Mouse (Mus musculus): ENCODE data around the gene Myl6b. TPM values are rescaled to one million over a fixed set of nuclear protein-coding genes. Genes with fewer than 3 reads are reported as not detected.

Myl6b gene
- polyA plus RNA-seq, 1 experiment from 2014 or later: 2.0 TPM

DNA sequence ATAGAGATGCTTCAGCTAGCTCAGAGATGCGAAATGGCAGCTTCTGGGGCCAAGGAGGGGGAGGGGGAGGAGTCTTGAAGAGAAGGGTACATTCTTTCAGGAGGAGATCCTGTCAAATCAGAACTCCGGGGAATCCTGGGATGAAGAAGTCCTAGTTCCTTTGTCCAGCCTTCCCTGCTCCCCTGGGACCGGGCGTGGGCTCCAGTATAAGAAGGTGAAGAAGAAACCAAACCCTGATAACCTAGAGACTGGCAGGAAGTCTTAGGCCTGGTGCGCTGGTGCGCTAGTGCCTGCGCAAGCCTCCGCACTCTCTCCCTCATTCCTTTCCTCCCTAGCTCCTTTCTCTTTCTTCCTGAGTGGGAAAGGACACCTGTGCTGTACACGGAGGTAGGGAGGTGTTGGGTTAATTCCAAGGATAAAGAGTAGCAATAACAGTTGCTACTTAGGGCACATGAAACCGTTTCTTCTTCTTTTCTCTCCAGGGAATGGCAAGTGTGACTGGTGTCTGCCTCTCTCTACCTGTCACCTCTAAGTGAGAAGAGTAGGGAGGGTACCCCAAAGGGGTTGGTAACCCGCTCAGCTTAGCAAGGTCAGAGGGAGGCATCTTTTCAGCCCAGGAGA lies 25.7 kb upstream of the Myl6b start:
- 18% methylated on average over 11 of the region's 11 CpGs for WGBS (ENCODE audit: insufficient replicate concordance)
- Histone ChIP-seq H3K4me2 (ENCODE audit: low read depth, low read length) (peak overlapping the region; percentile 100), H3K27ac (ENCODE audit: low read length) (peak overlapping the region; percentile 87), H3K9me3 (replicated peaks; ENCODE audit: control insufficient read depth, low read length) (no peaks in the 10 kb centered on the region), H3K36me3 (ENCODE audit: control insufficient read depth, insufficient read depth) (peaks cover 2% of the 10 kb centered on the region), H3K27me3 (ENCODE audit: control insufficient read depth, insufficient read depth, low read depth, low read length) (no peaks in the 10 kb centered on the region), H3K4me3 (ENCODE audit: low read depth, low read length) (peak overlapping the region; percentile 88), H3K9ac (ENCODE audit: low read depth, low read length) (peak overlapping the region; percentile 94), H3K4me1 (ENCODE audit: control insufficient read depth, low read depth, low read length) (peaks cover 18% of the 10 kb centered on the region)
- ATAC-seq (ENCODE audit: low read depth): no peak

DNA sequence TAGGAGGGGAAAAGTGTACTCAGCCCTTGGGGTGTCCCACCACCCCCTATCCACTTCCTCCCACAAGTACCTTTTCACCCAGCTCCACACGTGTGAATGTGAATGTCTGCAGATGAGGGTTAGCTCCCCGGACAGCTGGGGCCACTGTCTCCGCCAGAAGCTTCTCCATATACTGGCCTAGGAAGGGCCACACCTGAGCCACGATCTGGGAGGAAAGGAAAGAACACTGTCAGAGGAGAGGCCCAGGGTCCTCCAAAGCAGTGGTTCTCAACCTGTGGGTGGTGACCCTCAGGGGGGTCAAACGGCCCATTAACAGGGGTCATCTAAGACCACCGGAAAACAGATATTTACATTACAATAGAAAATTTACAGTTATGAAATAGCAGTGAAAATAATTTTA lies 23.9 kb upstream of the Myl6b start:
- Histone ChIP-seq H3K9me3 (replicated peaks; ENCODE audit: control insufficient read depth, low read length) (no peaks in the 10 kb centered on the region), H3K4me1 (ENCODE audit: control insufficient read depth, low read depth, low read length) (peaks cover 18% of the 10 kb centered on the region), H3K4me3 (ENCODE audit: low read depth, low read length) (no peak overlapping the region), H3K36me3 (ENCODE audit: control insufficient read depth, insufficient read depth) (peaks cover 9% of the 10 kb centered on the region), H3K9ac (ENCODE audit: low read depth, low read length) (no peak overlapping the region), H3K27ac (ENCODE audit: low read length) (no peak overlapping the region), H3K27me3 (ENCODE audit: control insufficient read depth, insufficient read depth, low read depth, low read length) (no peaks in the 10 kb centered on the region), H3K4me2 (ENCODE audit: low read depth, low read length) (no peak overlapping the region)
- no peak for ATAC-seq (ENCODE audit: low read depth)
- 67% methylated on average over 6 of the region's 6 CpGs for WGBS (ENCODE audit: insufficient replicate concordance)

DNA sequence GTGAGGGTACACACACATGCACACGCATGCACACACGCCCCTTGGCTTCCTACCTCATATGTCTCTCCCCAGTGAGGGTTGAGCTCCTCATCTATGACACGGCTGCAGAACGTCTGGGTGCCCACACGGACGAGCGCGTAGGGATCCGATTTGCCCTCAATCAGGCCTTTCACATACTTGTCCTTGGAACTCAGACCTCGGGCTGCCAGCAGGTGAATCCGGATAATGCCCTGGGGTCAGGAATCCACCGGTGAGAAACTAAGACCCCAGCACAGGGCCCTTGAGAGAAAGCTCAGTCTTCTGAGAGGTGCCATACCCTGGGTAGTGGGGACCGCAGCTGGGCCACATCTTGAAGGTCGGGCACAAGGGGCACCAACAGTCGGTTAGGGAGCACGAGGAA lies 22.1 kb upstream of the Myl6b start:
- Histone ChIP-seq H3K36me3 (ENCODE audit: control insufficient read depth, insufficient read depth) (peaks cover 9% of the 10 kb centered on the region), H3K27ac (ENCODE audit: low read length) (no peak overlapping the region)
- WGBS (ENCODE audit: insufficient replicate concordance): 85% methylated on average over 16 of the region's 16 CpGs

DNA sequence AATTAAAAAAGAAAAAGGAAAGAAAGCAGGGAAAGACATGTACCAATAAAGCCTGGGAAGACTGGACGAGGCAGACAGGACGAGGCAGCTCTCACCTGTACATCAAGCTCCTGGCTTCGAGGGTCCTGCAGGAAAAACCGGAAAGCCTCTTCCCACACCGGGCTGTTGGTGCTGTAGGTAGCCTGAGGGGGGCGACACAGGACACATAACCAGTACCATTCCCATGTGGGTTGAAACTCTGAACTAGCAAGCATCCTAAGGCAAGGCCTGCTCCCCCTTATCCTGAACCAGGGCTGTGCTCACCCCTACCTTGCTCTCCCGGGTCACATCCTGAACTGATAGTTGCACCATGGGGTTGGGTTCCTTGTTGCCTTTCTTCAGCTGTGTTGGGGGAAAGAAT lies 20.3 kb upstream of the Myl6b start:
- ATAC-seq (ENCODE audit: low read depth): no peak
- no peak overlapping the region for H3K27ac ChIP-seq (ENCODE audit: low read length)

More for the DNA sequence above, 22.1 kb upstream of the Myl6b start:
- H3K4me1 ChIP-seq (ENCODE audit: control insufficient read depth, low read depth, low read length): peaks cover 22% of the 10 kb centered on the region
- H3K9me3 ChIP-seq (replicated peaks; ENCODE audit: control insufficient read depth, low read length): no peaks in the 10 kb centered on the region
- no peak overlapping the region for H3K9ac ChIP-seq (ENCODE audit: low read depth, low read length)
- ATAC-seq (ENCODE audit: low read depth): no peak
- no peak overlapping the region for H3K4me2 ChIP-seq (ENCODE audit: low read depth, low read length)
- no peaks in the 10 kb centered on the region for H3K27me3 ChIP-seq (ENCODE audit: control insufficient read depth, insufficient read depth, low read depth, low read length)
- no peak overlapping the region for H3K4me3 ChIP-seq (ENCODE audit: low read depth, low read length)

DNA sequence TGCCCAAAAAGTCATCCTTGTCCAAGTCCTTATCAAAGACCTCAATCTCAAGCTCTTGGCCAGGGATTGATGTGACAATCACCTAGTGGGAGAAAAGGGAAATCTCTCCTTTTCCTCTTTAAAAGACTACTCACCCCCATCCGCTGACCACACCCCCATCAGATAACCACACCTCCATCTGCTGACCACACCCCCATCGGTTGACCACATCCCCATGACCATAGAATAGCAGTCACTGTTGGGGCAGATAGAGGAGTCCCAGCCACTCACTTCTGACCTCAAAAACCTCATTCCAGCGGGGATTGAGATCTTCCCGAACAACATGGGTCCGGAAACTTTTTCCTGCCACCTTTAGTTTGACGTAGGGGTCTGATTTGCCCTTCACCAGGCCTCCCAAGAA lies 18.2 kb upstream of the Myl6b start:
- Histone ChIP-seq H3K9me3 (replicated peaks; ENCODE audit: control insufficient read depth, low read length) (no peaks in the 10 kb centered on the region), H3K9ac (ENCODE audit: low read depth, low read length) (no peak overlapping the region), H3K4me2 (ENCODE audit: low read depth, low read length) (no peak overlapping the region), H3K36me3 (ENCODE audit: control insufficient read depth, insufficient read depth) (peaks cover 9% of the 10 kb centered on the region), H3K4me1 (ENCODE audit: control insufficient read depth, low read depth, low read length) (peaks cover 14% of the 10 kb centered on the region; the same call in 1 of the 2 replicates), H3K27me3 (ENCODE audit: control insufficient read depth, insufficient read depth, low read depth, low read length) (no peaks in the 10 kb centered on the region), H3K27ac (ENCODE audit: low read length) (no peak overlapping the region), H3K4me3 (ENCODE audit: low read depth, low read length) (no peak overlapping the region)
- 24% methylated on average over 6 of the region's 6 CpGs for whole genome bisulfite sequencing (ENCODE audit: insufficient replicate concordance)
- no peak for ATAC-seq (ENCODE audit: low read depth)

More for the DNA sequence above, 20.3 kb upstream of the Myl6b start:
- H3K9ac ChIP-seq (ENCODE audit: low read depth, low read length): no peak overlapping the region
- peaks cover 14% of the 10 kb centered on the region; the same call in 1 of the 2 replicates for H3K4me1 ChIP-seq (ENCODE audit: control insufficient read depth, low read depth, low read length)
- no peaks in the 10 kb centered on the region for H3K9me3 ChIP-seq (replicated peaks; ENCODE audit: control insufficient read depth, low read length)
- no peak overlapping the region for H3K4me2 ChIP-seq (ENCODE audit: low read depth, low read length)
- peaks cover 9% of the 10 kb centered on the region for H3K36me3 ChIP-seq (ENCODE audit: control insufficient read depth, insufficient read depth)
- no peak overlapping the region for H3K4me3 ChIP-seq (ENCODE audit: low read depth, low read length)
- no peaks in the 10 kb centered on the region for H3K27me3 ChIP-seq (ENCODE audit: control insufficient read depth, insufficient read depth, low read depth, low read length)
- WGBS (ENCODE audit: insufficient replicate concordance): 74% methylated on average over 7 of the region's 7 CpGs

DNA sequence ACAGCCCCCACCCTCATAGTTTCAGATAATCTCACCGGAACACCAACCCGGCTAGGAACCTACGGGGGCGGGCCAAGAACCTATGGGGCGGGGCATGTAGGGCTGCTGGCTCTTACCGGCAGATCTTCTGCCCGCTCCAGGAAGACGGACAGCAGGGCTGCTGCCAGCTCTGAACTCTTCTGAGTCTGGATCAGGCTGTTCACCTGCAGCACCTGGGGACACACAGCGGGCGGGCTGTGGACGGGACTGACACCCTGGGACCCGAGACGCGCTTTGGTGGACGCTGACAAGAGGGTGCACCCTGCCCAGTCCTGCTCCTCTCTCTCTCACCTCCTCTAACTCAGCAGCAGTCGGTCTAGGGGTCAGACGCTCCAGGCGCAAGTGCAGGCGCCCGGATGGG lies 17.5 kb upstream of the Myl6b start:
- no peaks in the 10 kb centered on the region for H3K27me3 ChIP-seq (ENCODE audit: control insufficient read depth, insufficient read depth, low read depth, low read length)
- ATAC-seq (ENCODE audit: low read depth): peak; percentile 12; the same call in 1 of the 2 replicates
- no peak overlapping the region for H3K4me2 ChIP-seq (ENCODE audit: low read depth, low read length)
- H3K4me1 ChIP-seq (ENCODE audit: control insufficient read depth, low read depth, low read length): peaks cover 20% of the 10 kb centered on the region
- H3K36me3 ChIP-seq (ENCODE audit: control insufficient read depth, insufficient read depth): peaks cover 9% of the 10 kb centered on the region
- H3K9me3 ChIP-seq (replicated peaks; ENCODE audit: control insufficient read depth, low read length): no peaks in the 10 kb centered on the region
- H3K27ac ChIP-seq (ENCODE audit: low read length): no peak overlapping the region
- no peak overlapping the region for H3K9ac ChIP-seq (ENCODE audit: low read depth, low read length)
- 64% methylated on average over 20 of the region's 20 CpGs for WGBS (ENCODE audit: insufficient replicate concordance)
- no peak overlapping the region for H3K4me3 ChIP-seq (ENCODE audit: low read depth, low read length)

DNA sequence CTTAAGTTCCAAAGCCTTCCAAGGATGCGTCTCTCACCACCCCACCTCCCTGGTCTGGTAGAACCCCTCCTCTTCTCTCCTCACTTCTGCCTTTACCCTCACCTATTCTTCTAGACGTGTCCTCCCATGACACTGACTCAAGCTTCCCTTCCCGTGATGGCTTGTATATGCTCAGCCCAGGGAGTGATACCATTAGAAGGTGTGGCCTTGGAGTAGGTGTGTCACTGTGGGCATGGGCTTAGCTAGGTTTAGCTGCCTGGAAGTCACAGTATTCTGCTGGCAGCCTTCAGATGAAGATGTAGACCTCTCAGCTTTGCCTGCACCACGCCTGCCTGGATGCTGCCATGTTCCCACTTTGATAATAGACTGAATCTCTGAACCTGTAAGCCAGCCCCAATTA lies 16.6 kb upstream of the Myl6b start:
- H3K4me2 ChIP-seq (ENCODE audit: low read depth, low read length): no peak overlapping the region
- peak; percentile 40 for ATAC-seq (ENCODE audit: low read depth)
- H3K9ac ChIP-seq (ENCODE audit: low read depth, low read length): no peak overlapping the region
- no peaks in the 10 kb centered on the region for H3K27me3 ChIP-seq (ENCODE audit: control insufficient read depth, insufficient read depth, low read depth, low read length)
- WGBS (ENCODE audit: insufficient replicate concordance): 69% methylated on average over 4 of the region's 4 CpGs
- no peak overlapping the region for H3K4me3 ChIP-seq (ENCODE audit: low read depth, low read length)
- no peak overlapping the region for H3K27ac ChIP-seq (ENCODE audit: low read length)
- no peaks in the 10 kb centered on the region for H3K9me3 ChIP-seq (replicated peaks; ENCODE audit: control insufficient read depth, low read length)
- peaks cover 28% of the 10 kb centered on the region for H3K4me1 ChIP-seq (ENCODE audit: control insufficient read depth, low read depth, low read length)
- peaks cover 7% of the 10 kb centered on the region for H3K36me3 ChIP-seq (ENCODE audit: control insufficient read depth, insufficient read depth)

DNA sequence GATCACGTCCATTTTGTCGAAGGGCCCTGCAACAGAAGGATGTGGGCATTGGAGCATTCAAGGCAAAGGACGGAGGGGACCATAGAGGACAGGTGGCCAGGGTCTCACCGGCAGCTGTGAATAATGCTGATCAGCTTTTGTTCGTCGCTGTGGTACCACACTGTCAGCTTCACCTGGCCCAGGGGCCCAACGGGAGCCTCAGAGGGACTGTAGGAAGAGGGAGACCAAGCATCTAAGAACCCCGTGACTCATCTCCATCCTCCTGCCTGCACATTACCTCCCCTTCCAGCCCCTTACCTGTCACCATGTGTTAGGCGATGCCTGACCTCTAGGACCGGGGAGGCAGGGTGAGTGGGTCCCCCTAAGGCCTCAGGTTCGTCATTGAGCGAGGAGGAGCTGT lies 13.3 kb upstream of the Myl6b start:
- Histone ChIP-seq H3K9me3 (replicated peaks; ENCODE audit: control insufficient read depth, low read length) (no peaks in the 10 kb centered on the region), H3K9ac (ENCODE audit: low read depth, low read length) (no peak overlapping the region), H3K4me1 (ENCODE audit: control insufficient read depth, low read depth, low read length) (peaks cover 25% of the 10 kb centered on the region), H3K27ac (ENCODE audit: low read length) (no peak overlapping the region), H3K4me2 (ENCODE audit: low read depth, low read length) (no peak overlapping the region), H3K36me3 (ENCODE audit: control insufficient read depth, insufficient read depth) (no peaks in the 10 kb centered on the region; the same call in 1 of the 2 replicates), H3K4me3 (ENCODE audit: low read depth, low read length) (no peak overlapping the region), H3K27me3 (ENCODE audit: control insufficient read depth, insufficient read depth, low read depth, low read length) (no peaks in the 10 kb centered on the region)
- WGBS (ENCODE audit: insufficient replicate concordance): 87% methylated on average over 12 of the region's 12 CpGs
- ATAC-seq (ENCODE audit: low read depth): no peak

DNA sequence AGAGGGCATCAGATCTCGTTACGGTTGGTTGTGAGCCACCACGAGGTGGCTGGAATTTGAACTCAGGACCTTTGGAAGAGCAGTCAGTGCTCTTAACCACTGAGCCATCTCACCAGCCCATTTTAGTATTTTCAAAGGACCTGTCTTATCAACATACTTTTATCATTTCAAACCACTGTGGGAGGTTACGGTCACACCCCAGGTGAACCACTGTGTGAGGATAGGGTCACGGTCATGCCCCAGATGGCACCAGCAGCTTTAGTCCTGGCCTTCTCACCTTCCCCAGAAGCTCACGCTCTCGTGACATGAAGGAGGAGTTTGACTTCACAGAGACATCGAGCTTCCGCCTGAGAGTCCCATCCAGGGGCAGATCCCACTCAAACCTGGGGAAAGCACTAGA lies 12.7 kb upstream of the Myl6b start:
- 67% methylated on average over 9 of the region's 9 CpGs for WGBS (ENCODE audit: insufficient replicate concordance)
- ATAC-seq (ENCODE audit: low read depth): peak; percentile 44; the same call in 1 of the 2 replicates
- Histone ChIP-seq H3K9me3 (replicated peaks; ENCODE audit: control insufficient read depth, low read length) (no peaks in the 10 kb centered on the region), H3K36me3 (ENCODE audit: control insufficient read depth, insufficient read depth) (no peaks in the 10 kb centered on the region; the same call in 1 of the 2 replicates), H3K4me1 (ENCODE audit: control insufficient read depth, low read depth, low read length) (peaks cover 22% of the 10 kb centered on the region), H3K27me3 (ENCODE audit: control insufficient read depth, insufficient read depth, low read depth, low read length) (no peaks in the 10 kb centered on the region), H3K4me2 (ENCODE audit: low read depth, low read length) (no peak overlapping the region), H3K27ac (ENCODE audit: low read length) (no peak overlapping the region), H3K4me3 (ENCODE audit: low read depth, low read length) (no peak overlapping the region), H3K9ac (ENCODE audit: low read depth, low read length) (no peak overlapping the region)

Measured in liver, embryonic 16.5 days (tissue).